Mouse (Mus musculus): ENCODE measurements at regions not wholly inside any gene's neighbourhood (a gene's known extent, or its start where the extent isn't known, plus 50 kb on each side); places are given as distances from the start of the nearest gene placed in this dataset.
A peak's percentile ranks its signal among the peaks of the same experiment; 100 is the strongest.

DNA sequence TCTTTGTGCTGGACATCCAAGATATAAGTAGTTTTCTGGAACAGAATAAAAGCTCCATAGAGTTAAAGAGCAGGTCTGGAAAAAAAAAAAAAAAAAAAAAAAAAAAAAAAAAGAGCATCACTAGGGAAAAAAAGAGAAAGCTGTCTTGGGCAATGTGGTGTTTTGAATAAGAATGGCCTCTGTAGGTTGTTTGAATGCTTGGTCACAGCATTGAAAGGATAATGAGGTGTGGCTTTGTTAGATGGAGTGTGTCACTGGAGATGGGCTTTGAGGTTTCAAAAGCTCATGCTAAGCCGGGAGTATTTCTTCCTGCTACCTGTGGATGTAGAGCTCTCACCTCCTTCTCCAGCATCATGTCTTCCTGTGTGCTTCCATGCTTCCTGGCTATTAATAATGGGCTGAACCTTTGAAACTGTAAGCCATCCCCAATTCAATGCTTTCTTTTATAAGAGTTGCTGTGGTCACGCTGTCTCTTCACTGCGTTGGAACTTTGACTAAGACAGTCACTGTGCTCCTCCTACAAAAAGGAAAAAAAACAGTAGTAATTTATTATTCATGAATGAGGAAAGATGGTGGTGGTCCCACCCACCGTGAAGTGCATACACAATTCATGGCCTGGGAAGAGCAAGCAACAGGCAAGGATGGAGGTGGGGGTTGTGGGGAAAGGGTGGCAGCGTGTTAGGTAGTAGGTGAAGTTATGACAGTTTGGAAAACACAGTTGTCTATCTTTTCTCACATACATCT is 283.2 kb upstream of the Tbc1d5 start:
- no peak overlapping the region for H3K27ac ChIP-seq (replicated peaks; ENCODE audit: low read depth, low read length)
- no peak for DNase-seq (ENCODE audit: low spot score)
- H3K4me3 ChIP-seq (ENCODE audit: low read depth, low read length), result no peak overlapping the region
- no peaks in the 10 kb centered on the region for H3K9me3 ChIP-seq (ENCODE audit: control insufficient read depth, low read length)
- no peak for ATAC-seq (ENCODE audit: insufficient number of reproducible peaks, low FRiP score, low TSS enrichment, low read depth)
- H3K4me1 ChIP-seq (ENCODE audit: control insufficient read depth, insufficient read depth, low read length), result no peaks in the 10 kb centered on the region
- H3K4me2 ChIP-seq (ENCODE audit: low read depth, severe bottlenecking), result no peak overlapping the region
- H3K9ac ChIP-seq (ENCODE audit: low read length), result no peak overlapping the region
- no peaks in the 10 kb centered on the region for H3K27me3 ChIP-seq (ENCODE audit: control insufficient read depth, insufficient read depth, low read length)
- H3K36me3 ChIP-seq (ENCODE audit: control insufficient read depth, insufficient read depth, low read length), result no peaks in the 10 kb centered on the region
- WGBS, result 58% methylated on average over 5 of the region's 5 CpGs

DNA sequence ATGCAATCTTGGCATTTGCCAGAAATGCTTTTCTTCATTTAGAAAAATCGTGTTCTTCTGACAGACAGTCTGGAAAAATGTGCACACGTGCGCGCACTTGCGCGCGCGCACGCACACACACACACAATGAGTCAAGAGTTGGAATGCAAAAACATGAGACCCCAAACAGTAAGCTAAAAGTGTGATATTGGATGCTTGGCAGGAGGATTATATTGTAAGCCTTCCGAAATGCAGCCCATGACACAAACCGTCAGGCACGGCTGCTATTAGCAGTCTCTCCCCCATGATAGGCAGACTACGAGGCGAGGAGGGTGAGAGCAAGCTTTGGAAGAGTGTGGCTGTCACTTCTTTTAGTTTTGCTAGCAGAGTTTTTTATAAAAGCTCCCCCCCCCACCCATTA is 282.1 kb upstream of the Tbc1d5 start:
- no peak overlapping the region for H3K9ac ChIP-seq (ENCODE audit: low read length)
- H3K27me3 ChIP-seq (ENCODE audit: control insufficient read depth, insufficient read depth, low read length), result no peaks in the 10 kb centered on the region
- no peaks in the 10 kb centered on the region for H3K4me1 ChIP-seq (ENCODE audit: control insufficient read depth, insufficient read depth, low read length)
- DNase-seq (ENCODE audit: low spot score), result peak; percentile 24
- no peaks in the 10 kb centered on the region for H3K9me3 ChIP-seq (ENCODE audit: control insufficient read depth, low read length)
- WGBS, result 62% methylated on average over 14 of the region's 14 CpGs
- no peaks in the 10 kb centered on the region for H3K36me3 ChIP-seq (ENCODE audit: control insufficient read depth, insufficient read depth, low read length)
- no peak for ATAC-seq (ENCODE audit: insufficient number of reproducible peaks, low FRiP score, low TSS enrichment, low read depth)
- H3K4me2 ChIP-seq (ENCODE audit: low read depth, severe bottlenecking), result no peak overlapping the region
- no peak overlapping the region for H3K4me3 ChIP-seq (ENCODE audit: low read depth, low read length)
- H3K27ac ChIP-seq (replicated peaks; ENCODE audit: low read depth, low read length), result no peak overlapping the region

DNA sequence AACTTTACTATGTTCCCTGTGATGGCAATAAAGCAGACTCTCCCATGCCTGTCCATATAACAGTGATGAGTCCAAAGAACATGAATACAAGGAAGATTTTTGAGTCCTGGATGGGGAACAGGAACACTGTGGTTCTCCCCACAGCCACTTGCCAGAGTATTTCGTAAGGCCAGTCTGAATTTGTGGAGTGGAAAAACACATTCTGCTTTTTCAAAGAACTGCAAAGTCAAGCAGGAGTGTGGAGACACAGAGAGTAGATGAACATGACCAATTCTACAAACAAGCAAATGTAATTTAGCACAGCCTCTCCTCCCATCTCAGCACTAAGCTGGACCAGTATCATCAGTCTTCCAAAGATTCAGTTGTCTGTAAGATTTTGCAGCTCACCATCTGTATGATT is 280.0 kb upstream of the Tbc1d5 start:
- Histone ChIP-seq H3K27me3 (ENCODE audit: control insufficient read depth, insufficient read depth, low read length) (no peaks in the 10 kb centered on the region), H3K9ac (ENCODE audit: low read length) (no peak overlapping the region), H3K9me3 (ENCODE audit: control insufficient read depth, low read length) (no peaks in the 10 kb centered on the region), H3K36me3 (ENCODE audit: control insufficient read depth, insufficient read depth, low read length) (no peaks in the 10 kb centered on the region), H3K4me2 (ENCODE audit: low read depth, severe bottlenecking) (no peak overlapping the region; the same call in 1 of the 2 replicates), H3K4me3 (ENCODE audit: low read depth, low read length) (no peak overlapping the region), H3K27ac (replicated peaks; ENCODE audit: low read depth, low read length) (no peak overlapping the region), H3K4me1 (ENCODE audit: control insufficient read depth, insufficient read depth, low read length) (no peaks in the 10 kb centered on the region)
- DNase-seq (ENCODE audit: low spot score), result no peak
- WGBS, result 86% methylated on average over 1 of the region's 1 CpGs
- ATAC-seq (ENCODE audit: insufficient number of reproducible peaks, low FRiP score, low TSS enrichment, low read depth), result no peak

DNA sequence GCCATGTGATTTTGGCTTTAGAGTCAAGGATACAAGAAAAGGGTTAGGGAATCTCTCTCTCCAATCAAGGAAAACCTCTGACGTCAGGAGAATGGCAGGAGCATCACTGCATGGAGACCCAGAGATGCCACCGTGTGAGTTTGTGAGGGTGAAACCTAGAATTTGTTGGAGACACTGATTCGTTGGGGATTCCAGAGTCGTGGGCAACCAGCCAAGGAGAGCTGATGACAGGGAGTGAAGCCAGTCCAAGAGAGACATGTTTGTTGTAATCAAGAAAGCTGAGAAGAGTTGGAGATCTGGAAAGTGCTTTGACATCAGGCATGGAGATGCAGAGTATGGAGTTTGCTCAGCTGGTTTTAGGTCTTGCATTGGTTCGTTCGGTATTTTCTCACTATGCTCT is 236.6 kb upstream of the Tbc1d5 start:
- DNase-seq (ENCODE audit: low spot score), result no peak
- WGBS, result 90% methylated on average over 6 of the region's 6 CpGs
- no peak overlapping the region for H3K9ac ChIP-seq (ENCODE audit: low read length)
- no peak overlapping the region for H3K4me2 ChIP-seq (ENCODE audit: low read depth, severe bottlenecking)
- no peak overlapping the region for H3K4me3 ChIP-seq (ENCODE audit: low read depth, low read length)
- no peaks in the 10 kb centered on the region for H3K36me3 ChIP-seq (ENCODE audit: control insufficient read depth, insufficient read depth, low read length)
- H3K9me3 ChIP-seq (ENCODE audit: control insufficient read depth, low read length), result no peaks in the 10 kb centered on the region
- ATAC-seq (ENCODE audit: insufficient number of reproducible peaks, low FRiP score, low TSS enrichment, low read depth), result no peak
- H3K4me1 ChIP-seq (ENCODE audit: control insufficient read depth, insufficient read depth, low read length), result no peaks in the 10 kb centered on the region
- no peaks in the 10 kb centered on the region for H3K27me3 ChIP-seq (ENCODE audit: control insufficient read depth, insufficient read depth, low read length)
- no peak overlapping the region for H3K27ac ChIP-seq (replicated peaks; ENCODE audit: low read depth, low read length)

DNA sequence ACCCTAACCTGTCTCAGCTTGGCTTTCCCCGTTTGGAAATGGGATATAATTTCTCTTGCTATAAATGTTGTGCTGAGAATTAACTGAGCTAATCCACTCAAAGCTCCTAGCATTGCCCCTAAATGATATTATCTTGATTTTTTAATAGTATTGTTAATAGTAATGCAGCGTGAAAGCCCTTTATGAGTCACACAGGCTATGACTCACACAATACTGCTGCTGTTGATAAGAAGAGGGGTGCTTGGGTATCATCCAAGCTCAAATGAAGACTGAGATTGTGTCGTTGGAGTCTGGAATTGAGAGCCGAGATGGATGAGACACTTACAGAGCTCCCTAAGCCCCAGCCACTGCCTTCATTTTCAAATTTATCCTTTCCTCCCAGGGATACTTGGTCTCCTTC is 235.2 kb upstream of the Tbc1d5 start:
- H3K4me2 ChIP-seq (ENCODE audit: low read depth, severe bottlenecking), result no peak overlapping the region

DNA sequence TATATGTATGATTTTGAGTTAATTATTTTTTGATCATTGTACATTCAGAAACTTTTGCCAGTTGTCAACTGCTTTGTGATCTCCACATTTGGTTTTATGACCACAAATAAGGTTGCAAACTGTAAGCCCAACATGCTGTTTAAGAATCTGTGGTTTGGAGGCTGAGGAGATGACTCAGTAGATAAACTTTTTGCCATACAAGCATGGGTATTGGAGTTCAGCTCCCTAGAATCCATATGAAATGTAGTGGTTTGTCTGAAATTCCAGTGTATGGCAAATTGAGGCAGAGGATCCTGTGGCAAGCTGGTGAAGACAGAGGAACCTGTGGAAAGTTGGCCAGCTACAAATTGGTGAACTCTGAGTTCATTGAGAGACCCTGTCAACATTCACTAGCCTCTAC is 234.6 kb upstream of the Tbc1d5 start:
- no peak for ATAC-seq (ENCODE audit: insufficient number of reproducible peaks, low FRiP score, low TSS enrichment, low read depth)
- Histone ChIP-seq H3K4me3 (ENCODE audit: low read depth, low read length) (no peak overlapping the region), H3K4me1 (ENCODE audit: control insufficient read depth, insufficient read depth, low read length) (no peaks in the 10 kb centered on the region), H3K27ac (replicated peaks; ENCODE audit: low read depth, low read length) (no peak overlapping the region), H3K9ac (ENCODE audit: low read length) (no peak overlapping the region), H3K36me3 (ENCODE audit: control insufficient read depth, insufficient read depth, low read length) (no peaks in the 10 kb centered on the region), H3K9me3 (ENCODE audit: control insufficient read depth, low read length) (no peaks in the 10 kb centered on the region), H3K4me2 (ENCODE audit: low read depth, severe bottlenecking) (no peak overlapping the region), H3K27me3 (ENCODE audit: control insufficient read depth, insufficient read depth, low read length) (no peaks in the 10 kb centered on the region)
- no peak for DNase-seq (ENCODE audit: low spot score)

More for the DNA sequence above, 235.2 kb upstream of the Tbc1d5 start:
- DNase-seq (ENCODE audit: low spot score), result no peak
- Histone ChIP-seq H3K4me1 (ENCODE audit: control insufficient read depth, insufficient read depth, low read length) (no peaks in the 10 kb centered on the region), H3K9ac (ENCODE audit: low read length) (no peak overlapping the region), H3K27me3 (ENCODE audit: control insufficient read depth, insufficient read depth, low read length) (no peaks in the 10 kb centered on the region), H3K4me3 (ENCODE audit: low read depth, low read length) (no peak overlapping the region), H3K36me3 (ENCODE audit: control insufficient read depth, insufficient read depth, low read length) (no peaks in the 10 kb centered on the region), H3K27ac (replicated peaks; ENCODE audit: low read depth, low read length) (no peak overlapping the region), H3K9me3 (ENCODE audit: control insufficient read depth, low read length) (no peaks in the 10 kb centered on the region)
- WGBS, result 88% methylated on average over 4 of the region's 4 CpGs
- ATAC-seq (ENCODE audit: insufficient number of reproducible peaks, low FRiP score, low TSS enrichment, low read depth), result no peak

DNA sequence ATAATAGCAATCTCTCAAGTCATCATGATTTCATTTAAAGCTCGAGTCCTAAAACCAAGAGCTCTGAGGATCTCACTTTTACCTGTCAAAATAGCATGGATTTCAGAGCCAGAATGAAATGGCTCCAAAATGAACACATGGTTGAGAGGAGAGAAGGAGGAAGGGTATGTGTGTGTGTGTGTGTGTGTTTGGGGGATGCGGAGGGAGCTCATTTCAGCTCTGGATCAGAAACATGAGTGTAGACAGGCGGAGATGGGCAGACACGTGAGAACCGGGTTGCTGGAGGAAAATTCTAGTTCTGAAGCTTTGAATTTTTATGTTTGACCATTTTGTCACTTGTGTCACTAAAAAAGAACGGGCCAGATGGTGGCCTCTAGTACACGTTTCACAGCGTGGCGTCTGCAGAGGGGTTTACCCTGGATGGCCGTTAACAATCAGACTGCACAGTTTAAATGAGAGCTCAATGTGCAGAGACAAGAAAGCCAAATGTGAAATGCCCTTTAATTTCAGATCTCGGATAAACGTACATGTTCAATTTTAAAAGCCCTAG is 232.5 kb upstream of the Tbc1d5 start:
- Histone ChIP-seq H3K9ac (ENCODE audit: low read length) (no peak overlapping the region), H3K36me3 (ENCODE audit: control insufficient read depth, insufficient read depth, low read length) (no peaks in the 10 kb centered on the region), H3K4me3 (ENCODE audit: low read depth, low read length) (no peak overlapping the region), H3K9me3 (ENCODE audit: control insufficient read depth, low read length) (no peaks in the 10 kb centered on the region), H3K4me2 (ENCODE audit: low read depth, severe bottlenecking) (no peak overlapping the region), H3K27me3 (ENCODE audit: control insufficient read depth, insufficient read depth, low read length) (no peaks in the 10 kb centered on the region), H3K4me1 (ENCODE audit: control insufficient read depth, insufficient read depth, low read length) (no peaks in the 10 kb centered on the region), H3K27ac (replicated peaks; ENCODE audit: low read depth, low read length) (no peak overlapping the region)
- 71% methylated on average over 12 of the region's 12 CpGs for WGBS
- DNase-seq (ENCODE audit: low spot score) (no peak), ATAC-seq (ENCODE audit: insufficient number of reproducible peaks, low FRiP score, low TSS enrichment, low read depth) (no peak)

DNA sequence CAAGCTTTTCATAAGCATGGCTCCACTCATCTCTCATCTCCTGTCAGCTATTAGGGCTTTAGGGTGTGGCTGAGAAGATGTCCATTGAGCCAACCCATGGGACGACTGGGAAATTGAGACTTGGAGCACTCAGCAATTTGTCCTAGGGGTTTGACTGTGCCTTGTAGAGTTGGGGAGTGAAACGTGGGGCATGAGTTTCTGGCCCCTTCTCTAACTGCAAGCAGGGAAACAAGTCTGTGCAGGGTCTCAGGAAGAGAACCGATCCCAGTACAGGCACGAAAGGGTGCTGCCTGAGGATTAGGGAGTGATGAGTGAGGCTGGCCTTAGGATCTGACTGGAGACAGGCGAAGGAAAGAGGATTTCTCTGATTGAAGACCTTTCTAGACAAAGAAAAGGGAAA is 229.7 kb upstream of the Tbc1d5 start:
- Histone ChIP-seq H3K4me3 (ENCODE audit: low read depth, low read length) (no peak overlapping the region), H3K9ac (ENCODE audit: low read length) (no peak overlapping the region), H3K36me3 (ENCODE audit: control insufficient read depth, insufficient read depth, low read length) (no peaks in the 10 kb centered on the region), H3K4me2 (ENCODE audit: low read depth, severe bottlenecking) (no peak overlapping the region), H3K9me3 (ENCODE audit: control insufficient read depth, low read length) (no peaks in the 10 kb centered on the region), H3K27ac (replicated peaks; ENCODE audit: low read depth, low read length) (no peak overlapping the region), H3K4me1 (ENCODE audit: control insufficient read depth, insufficient read depth, low read length) (no peaks in the 10 kb centered on the region), H3K27me3 (ENCODE audit: control insufficient read depth, insufficient read depth, low read length) (no peaks in the 10 kb centered on the region)
- no peak for ATAC-seq (ENCODE audit: insufficient number of reproducible peaks, low FRiP score, low TSS enrichment, low read depth)
- DNase-seq (ENCODE audit: low spot score), result no peak
- 61% methylated on average over 5 of the region's 5 CpGs for WGBS

DNA sequence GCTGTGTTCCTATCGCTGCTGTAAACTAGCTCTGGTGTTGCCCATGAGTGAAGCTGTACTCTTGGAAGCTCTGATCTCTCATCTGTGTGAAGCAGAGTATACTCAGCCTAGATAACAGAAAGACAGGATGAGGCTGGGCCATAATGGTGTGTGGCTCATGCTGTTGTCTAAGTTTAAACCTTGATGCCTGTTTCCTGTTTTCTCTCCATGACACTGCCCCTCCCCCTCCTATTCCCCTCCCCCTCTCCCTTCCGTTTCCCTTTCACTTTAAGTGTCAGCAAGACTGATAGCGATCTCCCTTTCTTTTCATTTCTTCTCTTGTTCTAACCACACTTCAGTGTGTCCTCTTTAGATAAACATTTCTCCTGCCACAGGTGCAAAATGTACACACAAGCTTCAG is 229.2 kb upstream of the Tbc1d5 start:
- no peak for DNase-seq (ENCODE audit: low spot score)
- Histone ChIP-seq H3K4me1 (ENCODE audit: control insufficient read depth, insufficient read depth, low read length) (no peaks in the 10 kb centered on the region), H3K4me2 (ENCODE audit: low read depth, severe bottlenecking) (no peak overlapping the region), H3K27me3 (ENCODE audit: control insufficient read depth, insufficient read depth, low read length) (no peaks in the 10 kb centered on the region), H3K9me3 (ENCODE audit: control insufficient read depth, low read length) (no peaks in the 10 kb centered on the region), H3K36me3 (ENCODE audit: control insufficient read depth, insufficient read depth, low read length) (no peaks in the 10 kb centered on the region), H3K4me3 (ENCODE audit: low read depth, low read length) (no peak overlapping the region), H3K9ac (ENCODE audit: low read length) (no peak overlapping the region), H3K27ac (replicated peaks; ENCODE audit: low read depth, low read length) (no peak overlapping the region)
- 60% methylated on average over 3 of the region's 3 CpGs for WGBS
- no peak for ATAC-seq (ENCODE audit: insufficient number of reproducible peaks, low FRiP score, low TSS enrichment, low read depth)
